29 mouse cellular contexts compared by ENCODE assay signal in the genomic region with DNA sequence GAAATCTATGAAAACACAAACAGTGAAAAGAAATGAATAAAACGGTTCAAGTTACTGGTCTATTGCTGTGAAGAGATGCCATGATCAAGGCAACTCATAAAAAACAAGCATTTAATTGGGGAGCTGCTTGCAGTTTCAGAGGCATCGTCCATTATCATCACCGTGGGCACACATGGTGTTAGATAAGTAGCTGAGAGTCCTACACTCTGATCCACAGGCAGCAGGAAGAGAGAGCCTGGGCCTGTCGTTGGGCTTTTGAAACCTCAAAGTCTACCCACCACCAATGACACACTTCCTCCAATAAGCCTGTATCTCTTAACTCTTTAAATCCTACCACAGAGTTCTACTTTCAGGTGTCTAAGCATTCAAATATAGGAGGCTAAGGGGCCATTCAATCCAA.
"Had no signal": no experiment of that assay in that cellular context is flagged by ENCODE, and none has a peak within 500 bp of the region (broad histone marks: within the 10 kb centered on the region; RNA-seq: fewer than 3 reads in every experiment).

No protein-coding gene starts in this region.

- H3K4me1 ChIP-seq: heart, embryonic 13.5 days; heart, embryonic 15.5 days; hindbrain, embryonic 13.5 days; hindbrain, embryonic 15.5 days; kidney, embryonic 15.5 days; limb, embryonic 10.5 days; limb, embryonic 12.5 days; liver, embryonic 15.5 days had no signal

- H3K4me2 ChIP-seq: heart, embryonic 11.5 days; heart, embryonic 13.5 days; heart, embryonic 15.5 days; hindbrain, embryonic 13.5 days; hindbrain, embryonic 15.5 days; kidney, embryonic 15.5 days; limb, embryonic 12.5 days; liver, embryonic 11.5 days; liver, embryonic 13.5 days; liver, embryonic 15.5 days had no signal

- H3K27me3 ChIP-seq: heart, embryonic 13.5 days; heart, embryonic 15.5 days; hindbrain, embryonic 13.5 days; hindbrain, embryonic 15.5 days; kidney, embryonic 15.5 days; limb, embryonic 12.5 days; liver, embryonic 13.5 days; liver, embryonic 15.5 days had no signal

- H3K9ac ChIP-seq: heart, embryonic 13.5 days; heart, embryonic 15.5 days; hindbrain, embryonic 13.5 days; hindbrain, embryonic 15.5 days; kidney, embryonic 15.5 days; limb, embryonic 12.5 days; liver, embryonic 13.5 days; liver, embryonic 15.5 days had no signal

- H3K27ac ChIP-seq: gastrocnemius, adult 2 months; heart, adult 2 months; heart, embryonic 13.5 days; heart, embryonic 15.5 days; hindbrain, embryonic 13.5 days; hindbrain, embryonic 15.5 days; hindbrain, postnatal 0 days; kidney, embryonic 15.5 days; layer of hippocampus, adult 2 months; left cerebral cortex, adult 2 months; limb, embryonic 10.5 days; limb, embryonic 12.5 days; liver, embryonic 13.5 days; liver, embryonic 15.5 days had no signal

- H3K36me3 ChIP-seq: heart, embryonic 13.5 days; heart, embryonic 15.5 days; hindbrain, embryonic 13.5 days; hindbrain, embryonic 15.5 days; kidney, embryonic 15.5 days; limb, embryonic 10.5 days; limb, embryonic 12.5 days; liver, embryonic 13.5 days; liver, embryonic 15.5 days had no signal

- H3K4me3 ChIP-seq: gastrocnemius, adult 2 months; heart, adult 2 months; heart, embryonic 13.5 days; heart, embryonic 15.5 days; hindbrain, embryonic 13.5 days; hindbrain, embryonic 15.5 days; kidney, embryonic 15.5 days; layer of hippocampus, adult 2 months; left cerebral cortex, adult 2 months; limb, embryonic 10.5 days; limb, embryonic 12.5 days; liver, embryonic 13.5 days; liver, embryonic 15.5 days had no signal

- ATAC-seq: hindbrain, postnatal 0 days; intestine, embryonic 16.5 days had no signal

- H3K9me3 ChIP-seq: heart, embryonic 15.5 days; hindbrain, embryonic 13.5 days; hindbrain, embryonic 15.5 days; kidney, embryonic 15.5 days; limb, embryonic 10.5 days; limb, embryonic 12.5 days; liver, embryonic 13.5 days; liver, embryonic 15.5 days had no signal

- DNase-seq: gastrocnemius, adult 2 months; gastrocnemius, postnatal 10 days; gastrocnemius, postnatal 25 days; heart, adult 11 months; heart, adult 2 months; heart, postnatal 14 days; heart, postnatal 36 days; kidney, adult 11 months; kidney, adult 2 months; kidney, adult 9 months; kidney, postnatal 10 days; kidney, postnatal 25 days; kidney, postnatal 4 days; liver; liver, embryonic 13.5 days had no signal
